24 mouse cellular contexts compared by ENCODE assay signal in the genomic region with DNA sequence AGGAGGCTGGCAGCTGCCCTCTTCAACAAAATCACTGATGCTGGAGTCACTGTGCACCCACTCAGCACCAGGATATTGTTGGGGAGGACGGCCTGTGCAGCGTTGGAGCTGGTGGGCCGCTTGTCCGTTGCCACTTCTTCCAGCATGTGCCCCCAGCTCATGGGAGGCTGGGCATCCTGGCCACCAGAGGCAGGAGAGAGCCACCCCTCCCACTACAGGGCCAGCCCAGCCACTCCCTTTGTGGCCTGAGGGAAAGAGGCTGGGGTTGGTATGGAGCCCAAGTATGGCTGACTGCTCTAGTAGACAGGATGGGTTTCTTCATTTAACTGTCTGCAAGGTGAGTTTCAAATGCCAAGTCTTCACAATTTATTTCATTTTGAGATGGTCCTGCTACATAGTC. TPM values are rescaled to one million over a fixed set of nuclear protein-coding genes. Genes with fewer than 3 reads are reported as not detected.
A peak's percentile ranks its signal among the peaks of the same experiment; 100 is the strongest.
DNase-seq lines count a peak whose midpoint lies in the region; ATAC-seq and TF ChIP-seq lines count a peak whose summit lies in the region.
"Had no signal": no experiment of that assay in that cellular context is flagged by ENCODE, and none has a peak within 500 bp of the region (broad histone marks: within the 10 kb centered on the region; RNA-seq: fewer than 3 reads in every experiment).

No protein-coding gene starts in this region.

- H3K4me2 ChIP-seq in hindbrain, embryonic 13.5 days, result no peak overlapping the region
- H3K4me2 ChIP-seq: heart, embryonic 13.5 days; limb, embryonic 13.5 days; liver, embryonic 15.5 days; midbrain, embryonic 12.5 days had no signal

- no peaks in the 10 kb centered on the region for H3K36me3 ChIP-seq in hindbrain, embryonic 10.5 days
- peaks cover 61% of the 10 kb centered on the region for H3K36me3 ChIP-seq in hindbrain, embryonic 13.5 days
- H3K36me3 ChIP-seq in E14TG2a.4 (ENCODE audit: insufficient read depth, low read length), result no peaks in the 10 kb centered on the region
- H3K36me3 ChIP-seq: heart, embryonic 13.5 days; liver, embryonic 15.5 days had no signal

- peak; percentile 26 for TF ChIP-seq CTCF in left cerebral cortex, adult 2 months (IDR thresholded peaks at IDR 0.05)
- 0 out of 2 replicates have a peak, but pooled peaks have one; percentile 7 for TF ChIP-seq CTCF in E14TG2a.4 (conservative IDR thresholded peaks at IDR 0.05; ENCODE audit: low read length)
- no peak for TF ChIP-seq CTCF in cerebellum, adult 2 months (IDR thresholded peaks at IDR 0.05; ENCODE audit: borderline replicate concordance, insufficient read depth, low read depth, low read length)

- ATAC-seq in hindbrain, embryonic 13.5 days (ENCODE audit: low FRiP score), result no peak
- ATAC-seq: activated CD4-positive, CD25-positive, alpha-beta regulatory T cell, adult 4 months had no signal

- 94% methylated on average over 4 of the region's 4 CpGs for WGBS in hindbrain, embryonic 10.5 days
- WGBS in hindbrain, embryonic 13.5 days, result 93% methylated on average over 4 of the region's 4 CpGs
- WGBS in cerebellum, adult 2 months, result 82% methylated on average over 4 of the region's 4 CpGs

- DNase-seq in hindbrain, embryonic 10.5 days (ENCODE audit: low spot score), result no peak
- no peak for DNase-seq in left cerebral cortex, adult 2 months (ENCODE audit: extremely low spot score in 1 of 2, low spot score in 2 of 2)
- DNase-seq in left cerebral cortex, postnatal 36 days (ENCODE audit: low spot score in 2 of 2), result no peak
- DNase-seq in brain, adult 2 months (ENCODE audit: low read depth, low spot score), result peak; percentile 65
- DNase-seq in cerebellum, adult 2 months, result no peak
- no peak for DNase-seq in adrenal gland, postnatal 14 days
- DNase-seq: adrenal gland, postnatal 10 days; cerebellum, adult 9-10 months; heart, postnatal 14 days; kidney, adult 18-20 months; kidney, postnatal 10 days; lung, postnatal 10 days; retina, postnatal 1 day; right cerebral cortex, postnatal 25 days; spleen, adult 18-20 months; thymus, postnatal 14 days had no signal

- H3K4me3 ChIP-seq in hindbrain, embryonic 10.5 days, result no peak overlapping the region
- no peak overlapping the region for H3K4me3 ChIP-seq in hindbrain, embryonic 13.5 days
- H3K4me3 ChIP-seq in left cerebral cortex, adult 2 months, result peak overlapping the region; percentile 17; the same call in 1 of the 2 replicates
- H3K4me3 ChIP-seq in E14TG2a.4 (replicated peaks; ENCODE audit: low read length), result no peak overlapping the region
- no peak overlapping the region for H3K4me3 ChIP-seq in cerebellum, adult 2 months (replicated peaks; ENCODE audit: insufficient read depth, low read depth, low read length)
- H3K4me3 ChIP-seq: heart, embryonic 13.5 days; limb, embryonic 13.5 days; liver, embryonic 15.5 days; midbrain, embryonic 12.5 days had no signal

- intact Hi-C loops in left cerebral cortex, adult 2 months (cut with DNase I), result loop anchor here (2.0 to 10.0 kb wide), 3 partner anchors 48 to 290 kb away; a partner anchor contains a TSS
- intact Hi-C loops in left cerebral cortex, postnatal 36 days (cut with DNase I), result loop anchor here (5.0 kb wide), 1 partner anchor 53 kb away; no protein-coding TSS in a partner anchor

- TF ChIP-seq POLR2A in cerebellum, adult 2 months (IDR thresholded peaks at IDR 0.05; ENCODE audit: borderline replicate concordance, insufficient read depth, low read length), result no peak

- no peaks in the 10 kb centered on the region for H3K9me3 ChIP-seq in hindbrain, embryonic 10.5 days
- H3K9me3 ChIP-seq in hindbrain, embryonic 13.5 days, result no peaks in the 10 kb centered on the region
- H3K9me3 ChIP-seq in E14TG2a.4 (ENCODE audit: low read length), result no peaks in the 10 kb centered on the region
- H3K9me3 ChIP-seq: heart, embryonic 13.5 days; limb, embryonic 13.5 days; liver, embryonic 15.5 days; midbrain, embryonic 12.5 days had no signal

- peaks cover 49% of the 10 kb centered on the region for H3K27me3 ChIP-seq in hindbrain, embryonic 10.5 days (ENCODE audit: insufficient read depth, poor library complexity, severe bottlenecking)
- H3K27me3 ChIP-seq in hindbrain, embryonic 13.5 days, result peaks cover 34% of the 10 kb centered on the region
- peaks cover 76% of the 10 kb centered on the region for H3K27me3 ChIP-seq in E14TG2a.4 (ENCODE audit: insufficient read depth, low read length)
- no peaks in the 10 kb centered on the region for H3K27me3 ChIP-seq in cerebellum, adult 2 months (ENCODE audit: control insufficient read depth, insufficient read depth, low read length)

- H3K9ac ChIP-seq in hindbrain, embryonic 13.5 days, result no peak overlapping the region
- H3K9ac ChIP-seq: heart, embryonic 13.5 days; limb, embryonic 13.5 days; liver, embryonic 15.5 days; midbrain, embryonic 12.5 days had no signal

- H3K4me1 ChIP-seq in hindbrain, embryonic 10.5 days (replicated peaks), result peaks cover 73% of the 10 kb centered on the region
- peaks cover 34% of the 10 kb centered on the region for H3K4me1 ChIP-seq in hindbrain, embryonic 13.5 days (replicated peaks)
- peaks cover 66% of the 10 kb centered on the region for H3K4me1 ChIP-seq in E14TG2a.4 (replicated peaks; ENCODE audit: low read depth, low read length)
- peaks cover 42% of the 10 kb centered on the region for H3K4me1 ChIP-seq in cerebellum, adult 2 months (ENCODE audit: control insufficient read depth, insufficient read depth, low read length)

- peak overlapping the region; percentile 17; the same call in 1 of the 2 replicates for H3K27ac ChIP-seq in hindbrain, embryonic 10.5 days
- H3K27ac ChIP-seq in hindbrain, embryonic 13.5 days, result no peak overlapping the region
- peak overlapping the region; percentile 84; the same call in 1 of the 2 replicates for H3K27ac ChIP-seq in left cerebral cortex, adult 2 months
- no peak overlapping the region for H3K27ac ChIP-seq in cerebellum, adult 2 months (ENCODE audit: insufficient read depth, low read length)
- H3K27ac ChIP-seq: heart, embryonic 13.5 days; limb, embryonic 13.5 days; liver, embryonic 15.5 days; midbrain, embryonic 12.5 days had no signal

RNA-seq across cellular contexts. Expression of a gene that starts 32.2 kb away (rescaled TPM):
- polyA plus RNA-seq in hindbrain, embryonic 10.5 days (2016; fragmentation: Nextera tagmentation; extraction: Ambion mirVana), result 1.6 and 3.2 TPM in 2 replicates
- polyA plus RNA-seq in hindbrain, embryonic 13.5 days (2015; fragmentation: Nextera tagmentation; extraction: Ambion mirVana), result 24.1 and 24.3 TPM in 2 replicates
- total RNA-seq in left cerebral cortex, adult 2 months (2021), result 100 to 1,000 TPM; 193 to 203 TPM
- total RNA-seq in left cerebral cortex, postnatal 36 days (2021), result 100 to 1,000 TPM; 206 to 217 TPM
- 296 and 298 TPM in 2 replicates for polyA plus RNA-seq in cerebellum, adult 2 months (2012; rRNA removed)
- total RNA-seq in adrenal gland, postnatal 14 days (2021), result 13.7 and 15.7 TPM in 2 replicates
- polyA plus RNA-seq: activated CD4-positive, CD25-positive, alpha-beta regulatory T cell, adult 4 months; C2C12 had no signal

Comparison
In these comparisons a context has a peak if more than half of its experiments do, and no peak if none do; other contexts are left out.
1. H3K27ac ChIP-seq: peak in hindbrain, embryonic 10.5 days (single experiment) and left cerebral cortex, adult 2 months (single experiment); none in hindbrain, embryonic 13.5 days (single experiment) and cerebellum, adult 2 months (single experiment).
2. RNA of a gene that starts 32.2 kb away (total RNA-seq): 206 to 217 TPM in left cerebral cortex, postnatal 36 days and 193 to 203 TPM in left cerebral cortex, adult 2 months; 13.7 to 15.7 TPM in adrenal gland, postnatal 14 days; every median in the first group is over 10 times any median in the second.